In the genomic region with DNA sequence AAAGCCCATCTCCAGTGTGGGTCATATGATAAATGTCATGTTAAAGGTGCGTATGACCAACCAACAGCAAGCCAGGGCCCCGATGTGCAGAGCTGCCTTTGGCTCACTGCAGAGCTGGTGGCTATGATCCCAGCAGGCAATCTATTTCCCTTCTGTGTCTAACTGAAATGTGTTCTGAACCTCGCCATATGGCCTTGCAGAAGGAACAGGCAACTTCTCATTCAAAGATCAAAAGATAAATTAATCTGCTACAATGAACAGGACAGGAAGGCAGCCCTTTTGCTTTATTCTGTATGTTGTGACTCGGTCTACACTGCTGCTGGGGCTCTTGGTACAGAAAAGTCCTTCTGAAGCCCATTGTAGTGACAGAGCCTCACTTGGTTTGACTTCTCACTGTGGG, we compare ENCODE assay signal across 21 mouse cellular contexts. TPM values are rescaled to one million over a fixed set of nuclear protein-coding genes. Genes with fewer than 3 reads are reported as not detected.
DNase-seq lines count a peak whose midpoint lies in the region; ATAC-seq and TF ChIP-seq lines count a peak whose summit lies in the region.
"Had no signal": no experiment of that assay in that cellular context is flagged by ENCODE, and none has a peak within 500 bp of the region (broad histone marks: within the 10 kb centered on the region; RNA-seq: fewer than 3 reads in every experiment).

No protein-coding gene starts in this region.

- no peak for TF ChIP-seq RAD21 in MEL (IDR thresholded peaks at IDR 0.05; ENCODE audit: low read depth, low read length)

- no peak for TF ChIP-seq CTCF in MEL (IDR thresholded peaks at IDR 0.05 in 2 of 3, conservative IDR thresholded peaks at IDR 0.05 in 1 of 3; ENCODE audit: control insufficient read depth in 1 of 3, insufficient read depth in 1 of 3, low read depth in 2 of 3, low read length in 3 of 3, poor library complexity in 1 of 3, severe bottlenecking in 1 of 3)

- no peaks in the 10 kb centered on the region for H3K9me3 ChIP-seq in MEL (replicated peaks; ENCODE audit: insufficient read depth, low read length)
- no peaks in the 10 kb centered on the region for H3K9me3 ChIP-seq in liver, embryonic 12.5 days (replicated peaks)
- H3K9me3 ChIP-seq: embryonic facial prominence, embryonic 10.5 days; limb, embryonic 10.5 days; liver, embryonic 13.5 days; midbrain, embryonic 15.5 days had no signal

- H3K36me3 ChIP-seq in MEL (ENCODE audit: control insufficient read depth in 1 of 2, insufficient read depth in 2 of 2, low read length in 2 of 2) = no peaks in the 10 kb centered on the region
- no peaks in the 10 kb centered on the region for H3K36me3 ChIP-seq in liver, embryonic 12.5 days
- H3K36me3 ChIP-seq: embryonic facial prominence, embryonic 10.5 days; limb, embryonic 10.5 days; liver, embryonic 13.5 days; midbrain, embryonic 15.5 days had no signal

- TF ChIP-seq EP300 in MEL (IDR thresholded peaks at IDR 0.05; ENCODE audit: low read depth in 1 of 2, low read length in 2 of 2) = no peak

- no peak overlapping the region for H3K4me2 ChIP-seq in liver, embryonic 12.5 days
- H3K4me2 ChIP-seq: hindbrain, embryonic 14.5 days; liver, embryonic 13.5 days; midbrain, embryonic 15.5 days had no signal

- no peaks in the 10 kb centered on the region for H3K4me1 ChIP-seq in MEL (ENCODE audit: control insufficient read depth in 1 of 2, insufficient read depth in 2 of 2, low read length in 2 of 2)
- no peaks in the 10 kb centered on the region for H3K4me1 ChIP-seq in liver, embryonic 12.5 days
- H3K4me1 ChIP-seq: liver, embryonic 13.5 days; midbrain, embryonic 15.5 days had no signal

- H3K79me2 ChIP-seq in MEL (ENCODE audit: control insufficient read depth, insufficient read depth, low read length, poor library complexity) = no peaks in the 10 kb centered on the region

- no peak for DNase-seq in cerebellum, postnatal 4 days (ENCODE audit: low spot score in 2 of 2)
- peak; percentile 30 for DNase-seq in MEL (ENCODE audit: low read depth, low spot score)
- DNase-seq in cerebellum, adult 9-11 months = peak; percentile 72
- DNase-seq in layer of hippocampus, adult 8-10 months (ENCODE audit: low spot score in 2 of 2) = peak; percentile 39 to 49
- no peak for DNase-seq in spleen, adult 18-20 months
- DNase-seq: adrenal gland, postnatal 14 days; heart, adult 18-20 months; kidney, adult 8-10 months; liver, embryonic 13.5 days; thymus, adult 18-20 months had no signal

- H3K27ac ChIP-seq in MEL (ENCODE audit: control insufficient read depth, low read depth, low read length) = no peak overlapping the region
- H3K27ac ChIP-seq in liver, embryonic 12.5 days = no peak overlapping the region
- H3K27ac ChIP-seq: embryonic facial prominence, embryonic 10.5 days; hindbrain, embryonic 14.5 days; limb, embryonic 10.5 days; liver, embryonic 13.5 days; midbrain, embryonic 15.5 days had no signal

- H3K4me3 ChIP-seq in MEL (ENCODE audit: control insufficient read depth in 1 of 2, insufficient read depth in 1 of 2, low read depth in 2 of 2, low read length in 2 of 2) = no peak overlapping the region
- H3K4me3 ChIP-seq in liver, embryonic 12.5 days = no peak overlapping the region
- H3K4me3 ChIP-seq: embryonic facial prominence, embryonic 10.5 days; erythroblast, embryonic 14.5 days; limb, embryonic 10.5 days; liver, embryonic 13.5 days; midbrain, embryonic 15.5 days had no signal

- no peak for TF ChIP-seq POLR2A in MEL (IDR thresholded peaks at IDR 0.05; ENCODE audit: control insufficient read depth in 1 of 2, insufficient read depth in 1 of 2, low read depth in 1 of 2, low read length in 2 of 2, poor library complexity in 1 of 2)

- H3K9ac ChIP-seq in MEL (ENCODE audit: control insufficient read depth, low read depth, low read length, poor library complexity, severe bottlenecking) = no peak overlapping the region
- H3K9ac ChIP-seq in liver, embryonic 12.5 days = no peak overlapping the region
- H3K9ac ChIP-seq: hindbrain, embryonic 14.5 days; liver, embryonic 13.5 days; midbrain, embryonic 15.5 days had no signal

- peaks cover 0 to 2% of the 10 kb centered on the region in 2 experiments; a peak in 3 of 4 replicates for H3K27me3 ChIP-seq in MEL (ENCODE audit: control insufficient read depth in 1 of 2, insufficient read depth in 2 of 2, low read length in 2 of 2)
- no peaks in the 10 kb centered on the region for H3K27me3 ChIP-seq in liver, embryonic 12.5 days (replicated peaks)
- H3K27me3 ChIP-seq: liver, embryonic 13.5 days; midbrain, embryonic 15.5 days had no signal

- peak; percentile 68 for ATAC-seq in cerebellum, adult (ENCODE audit: insufficient number of reproducible peaks, low FRiP score, low TSS enrichment)
- ATAC-seq in liver, embryonic 12.5 days = no peak
- no peak for ATAC-seq in inflammation-experienced regulatory T-cells, adult 6 months
- ATAC-seq: midbrain, embryonic 15.5 days had no signal

- 58% methylated on average over 4 of the region's 4 CpGs for WGBS in liver, embryonic 12.5 days (ENCODE audit: insufficient replicate concordance)

TF ChIP-seq in MEL, 35 proteins besides CTCF, POLR2A, EP300 and RAD21:
- TF ChIP-seq NRF1 (IDR thresholded peaks at IDR 0.05; ENCODE audit: insufficient read depth, low read depth, low read length, poor library complexity, severe bottlenecking) = no peak
- TF ChIP-seq ETS1 (IDR thresholded peaks at IDR 0.05; ENCODE audit: low read depth, low read length) = no peak
- no peak for TF ChIP-seq RCOR1 (IDR thresholded peaks at IDR 0.05; ENCODE audit: low read depth, low read length)
- no peak for TF ChIP-seq BHLHE40 (IDR thresholded peaks at IDR 0.05; ENCODE audit: borderline replicate concordance, low read depth, low read length)
- TF ChIP-seq UBTF (IDR thresholded peaks at IDR 0.05; ENCODE audit: borderline replicate concordance, insufficient read depth, low read depth, low read length) = no peak
- TF ChIP-seq ZMIZ1 (IDR thresholded peaks at IDR 0.05; ENCODE audit: low read depth, low read length) = no peak
- TF ChIP-seq KAT2A (conservative IDR thresholded peaks at IDR 0.05; ENCODE audit: low read depth, low read length) = no peak
- no peak for TF ChIP-seq POLR2AphosphoS5 (IDR thresholded peaks at IDR 0.05; ENCODE audit: borderline replicate concordance, low read depth, low read length)
- no peak for TF ChIP-seq ZC3H11A (IDR thresholded peaks at IDR 0.05; ENCODE audit: low read depth, low read length)
- TF ChIP-seq ZKSCAN1 (IDR thresholded peaks at IDR 0.05; ENCODE audit: low read depth, low read length) = no peak
- TF ChIP-seq GABPA (IDR thresholded peaks at IDR 0.05; ENCODE audit: low read depth, low read length) = no peak
- TF ChIP-seq TCF12 (IDR thresholded peaks at IDR 0.05; ENCODE audit: low read depth, low read length) = no peak
- TF ChIP-seq CHD2 (IDR thresholded peaks at IDR 0.05; ENCODE audit: low read length) = no peak
- TF ChIP-seq TBP (IDR thresholded peaks at IDR 0.05; ENCODE audit: low read depth, low read length) = no peak
- no peak for TF ChIP-seq MAZ (IDR thresholded peaks at IDR 0.05; ENCODE audit: low read depth, low read length)
- no peak for TF ChIP-seq SIN3A (IDR thresholded peaks at IDR 0.05; ENCODE audit: low read length)
- TF ChIP-seq MXI1 (IDR thresholded peaks at IDR 0.05; ENCODE audit: low read depth, low read length) = no peak
- no peak for TF ChIP-seq MAFK (IDR thresholded peaks at IDR 0.05; ENCODE audit: borderline replicate concordance, low read depth, low read length)

RNA-seq across cellular contexts. Expression of gene 4930469K13Rik, which starts 46.1 kb away (rescaled TPM):
- 0.23 TPM in 1 of 2 replicates, not detected in the other for total RNA-seq in MEL (2012; rRNA removed)
- under 1 TPM in 1 of 2 experiments, not detected in 1; 0.29 TPM for polyA plus RNA-seq in MEL (2012; ENCODE audit: insufficient read depth in 1 of 2, insufficient read length in 2 of 2, low read depth in 1 of 2, low replicate concordance in 2 of 2, missing spikeins in 1 of 2)
- not detected for total RNA-seq in layer of hippocampus, adult 8-10 months (2022)
- polyA plus RNA-seq in liver, embryonic 12.5 days (2016; fragmentation: Nextera tagmentation; extraction: Ambion mirVana) = not detected in 2 replicates
- 10 to 100 TPM in 1 of 3 experiments, 1 to 10 TPM in 2; 6.0 to 13.0 (median 7.7) TPM for polyA plus RNA-seq in inflammation-experienced regulatory T-cells, adult 6 months (2017; shearing (Covaris generic))
- total RNA-seq: adrenal gland, postnatal 14 days; heart, adult 18-20 months; layer of hippocampus, postnatal 25 days had no signal
- polyA plus RNA-seq: embryonic facial prominence, embryonic 10.5 days; erythroblast, embryonic 14.5 days; heart, postnatal 0 days; limb, embryonic 10.5 days; liver, embryonic 13.5 days; lung, embryonic 16.5 days; midbrain, embryonic 15.5 days had no signal

Comparison
In these comparisons a context has a peak if more than half of its experiments do, and no peak if none do; other contexts are left out.
1. DNase-seq: peak in MEL (single experiment), cerebellum, adult 9-11 months (single experiment) and layer of hippocampus, adult 8-10 months (2 of 2); none in cerebellum, postnatal 4 days (0 of 2) and spleen, adult 18-20 months (0 of 2).